9 mouse cellular contexts compared by ENCODE assay signal in the genomic region with DNA sequence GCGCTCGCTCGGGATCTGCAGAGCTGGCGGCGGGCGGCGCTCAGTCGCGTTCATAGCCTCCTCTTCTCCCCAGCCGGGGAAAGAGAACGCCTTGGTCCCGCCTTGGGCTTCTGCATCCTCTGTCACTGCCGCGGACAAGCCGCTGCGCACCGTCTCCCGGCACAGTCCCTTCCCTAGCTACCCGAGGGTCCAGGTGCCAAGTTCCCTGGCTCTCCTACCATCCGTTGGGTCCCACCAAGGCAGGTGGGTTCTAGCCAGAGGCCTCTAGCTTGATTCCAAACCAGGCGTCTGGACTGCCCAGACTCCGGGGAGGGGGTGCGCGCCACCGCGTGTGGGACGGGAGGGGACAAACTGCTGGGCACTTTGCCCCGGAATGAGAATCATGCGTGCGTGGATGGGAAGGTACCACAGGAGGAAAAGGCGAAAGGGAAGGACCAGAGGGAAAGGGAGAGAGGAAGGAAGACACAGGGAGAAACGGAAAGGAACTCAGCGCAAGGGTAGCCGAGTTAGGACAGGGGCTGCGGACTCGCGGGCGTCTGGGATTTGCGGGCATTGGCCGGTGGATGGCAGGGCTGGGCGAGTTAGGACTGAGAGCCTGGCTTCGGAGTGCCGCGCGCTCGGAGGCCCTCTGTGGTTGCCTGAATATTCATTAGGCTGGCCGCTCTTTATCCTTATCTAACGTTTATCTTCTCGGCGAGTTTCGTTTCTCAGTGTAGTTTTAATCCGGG. TPM values are rescaled to one million over a fixed set of nuclear protein-coding genes. Genes with fewer than 3 reads are reported as not detected.
A peak's percentile ranks its signal among the peaks of the same experiment; 100 is the strongest.
DNase-seq lines count a peak whose midpoint lies in the region; ATAC-seq lines count a peak whose summit lies in the region.
"Had no signal": no experiment of that assay in that cellular context is flagged by ENCODE, and none has a peak within 500 bp of the region (broad histone marks: within the 10 kb centered on the region; RNA-seq: fewer than 3 reads in every experiment).

A gene (plus strand): TSS at position 353 of the 728 bp plus-strand sequence.

- no peak within 1 kb of the TSS for H3K27ac ChIP-seq in lung, embryonic 15.5 days
- H3K27ac ChIP-seq in forebrain, embryonic 12.5 days, result no peak within 1 kb of the TSS
- no peak within 1 kb of the TSS for H3K27ac ChIP-seq in intestine, embryonic 15.5 days
- H3K27ac ChIP-seq in midbrain, embryonic 11.5 days (ENCODE audit: low read depth, low read length), result no peak within 1 kb of the TSS

- H3K9me3 ChIP-seq in lung, embryonic 15.5 days, result no peaks in the 10 kb centered on the region
- no peaks in the 10 kb centered on the region for H3K9me3 ChIP-seq in forebrain, embryonic 12.5 days
- H3K9me3 ChIP-seq in intestine, embryonic 15.5 days, result no peaks in the 10 kb centered on the region
- H3K9me3 ChIP-seq in midbrain, embryonic 11.5 days (ENCODE audit: control insufficient read depth, low read length), result no peaks in the 10 kb centered on the region

- DNase-seq in lung, postnatal 4 days, result no peak
- peak; percentile 97 for DNase-seq in midbrain, embryonic 11.5 days (ENCODE audit: low spot score, missing footprints)
- DNase-seq in thymus, postnatal 25 days, result no peak
- no peak for DNase-seq in natural killer cell, adult 2 months (ENCODE audit: low spot score in 2 of 2)
- DNase-seq in lung, postnatal 14 days, result no peak

- no peak for ATAC-seq in lung, embryonic 15.5 days (ENCODE audit: borderline replicate concordance, extremely low read depth, low FRiP score, low TSS enrichment)
- ATAC-seq in forebrain, embryonic 12.5 days (ENCODE audit: low FRiP score), result peak; percentile 71
- no peak; the same call in 1 of the 2 replicates for ATAC-seq in intestine, embryonic 15.5 days
- peak; percentile 58 for ATAC-seq in midbrain, embryonic 11.5 days (ENCODE audit: low FRiP score)

- H3K9ac ChIP-seq in lung, embryonic 15.5 days, result no peak within 1 kb of the TSS
- peak within 1 kb of the TSS; percentile 41 for H3K9ac ChIP-seq in forebrain, embryonic 12.5 days
- H3K9ac ChIP-seq in intestine, embryonic 15.5 days, result no peak within 1 kb of the TSS
- peak within 1 kb of the TSS; percentile 56 for H3K9ac ChIP-seq in midbrain, embryonic 11.5 days (ENCODE audit: low read length)

- no peaks in the 10 kb centered on the region for H3K36me3 ChIP-seq in lung, embryonic 15.5 days
- no peaks in the 10 kb centered on the region for H3K36me3 ChIP-seq in forebrain, embryonic 12.5 days (replicated peaks)
- no peaks in the 10 kb centered on the region for H3K36me3 ChIP-seq in intestine, embryonic 15.5 days
- no peaks in the 10 kb centered on the region for H3K36me3 ChIP-seq in midbrain, embryonic 11.5 days (ENCODE audit: control insufficient read depth, insufficient read depth, low read length)

- peak within 1 kb of the TSS; percentile 30 for H3K4me3 ChIP-seq in lung, embryonic 15.5 days
- peak within 1 kb of the TSS; percentile 43 for H3K4me3 ChIP-seq in forebrain, embryonic 12.5 days (replicated peaks)
- H3K4me3 ChIP-seq in intestine, embryonic 15.5 days (replicated peaks), result peak within 1 kb of the TSS; percentile 32
- peak within 1 kb of the TSS; percentile 32 for H3K4me3 ChIP-seq in midbrain, embryonic 11.5 days (ENCODE audit: low read depth, low read length)

- peaks cover 35% of the 10 kb centered on the region for H3K4me1 ChIP-seq in lung, embryonic 15.5 days
- peaks cover 54% of the 10 kb centered on the region for H3K4me1 ChIP-seq in forebrain, embryonic 12.5 days
- H3K4me1 ChIP-seq in intestine, embryonic 15.5 days (replicated peaks), result peaks cover 30% of the 10 kb centered on the region
- H3K4me1 ChIP-seq in midbrain, embryonic 11.5 days (ENCODE audit: control insufficient read depth, insufficient read depth, low read length), result peaks cover 34% of the 10 kb centered on the region

- 0% methylated on average over 43 of the region's 52 CpGs for WGBS in lung, embryonic 15.5 days
- 0% methylated on average over 51 of the region's 52 CpGs for WGBS in forebrain, embryonic 12.5 days
- WGBS in intestine, embryonic 15.5 days, result under 1% methylated on average over 52 of the region's 52 CpGs
- WGBS in midbrain, embryonic 11.5 days, result under 1% methylated on average over 52 of the region's 52 CpGs

- peaks cover 98% of the 10 kb centered on the region for H3K27me3 ChIP-seq in lung, embryonic 15.5 days
- H3K27me3 ChIP-seq in forebrain, embryonic 12.5 days, result peaks cover 96% of the 10 kb centered on the region
- H3K27me3 ChIP-seq in intestine, embryonic 15.5 days (replicated peaks), result peaks cover 86% of the 10 kb centered on the region
- peaks cover 96% of the 10 kb centered on the region for H3K27me3 ChIP-seq in midbrain, embryonic 11.5 days (ENCODE audit: control insufficient read depth, insufficient read depth, low read length)

- H3K4me2 ChIP-seq in lung, embryonic 15.5 days, result peak within 1 kb of the TSS; percentile 55
- peak within 1 kb of the TSS; percentile 63 for H3K4me2 ChIP-seq in forebrain, embryonic 12.5 days
- peak within 1 kb of the TSS; percentile 66 for H3K4me2 ChIP-seq in intestine, embryonic 15.5 days (replicated peaks)
- peak within 1 kb of the TSS; percentile 82 for H3K4me2 ChIP-seq in midbrain, embryonic 11.5 days

RNA-seq across cellular contexts. Expression of the gene that starts here (rescaled TPM):
- 0.10 TPM in 1 of 2 replicates, not detected in the other for polyA plus RNA-seq in lung, embryonic 15.5 days (2015; fragmentation: Nextera tagmentation; extraction: Ambion mirVana)
- 0.08 and 0.19 TPM in 2 replicates for polyA plus RNA-seq in forebrain, embryonic 12.5 days (2016; fragmentation: Nextera tagmentation; extraction: Ambion mirVana)
- 0.04 and 0.11 TPM in 2 replicates for polyA plus RNA-seq in intestine, embryonic 15.5 days (2015; fragmentation: Nextera tagmentation; extraction: Ambion mirVana)
- 0.34 and 0.57 TPM in 2 replicates for polyA plus RNA-seq in midbrain, embryonic 11.5 days (2014; fragmentation: Nextera tagmentation; extraction: Ambion mirVana)
- polyA plus RNA-seq: liver, adult 2 months had no signal

Comparison
In these comparisons a context has a peak if more than half of its experiments do, and no peak if none do; other contexts are left out.
1. Peak in ATAC-seq, H3K4me3 ChIP-seq, H3K9ac ChIP-seq and H3K4me2 ChIP-seq in forebrain, embryonic 12.5 days; RNA of the gene not detected or under 1 TPM.
2. Peak in DNase-seq, ATAC-seq, H3K4me3 ChIP-seq, H3K9ac ChIP-seq and H3K4me2 ChIP-seq in midbrain, embryonic 11.5 days; RNA of the gene not detected or under 1 TPM.